Mouse (Mus musculus) ES-E14 (cell line): ENCODE results near the gene Gpr26. TPM values are rescaled to one million over a fixed set of nuclear protein-coding genes. Genes with fewer than 3 reads are reported as not detected.
A peak's percentile ranks its signal among the peaks of the same experiment; 100 is the strongest.

ENCODE experiments used
- DNase-seq: peaks from one replicate; pipeline ENCODE4 v3.0.0-alpha.2; 2013; ENCODE audit warnings: low read depth, low spot score
- H3K27ac ChIP-seq: 2 replicates; pipeline ENCODE4 v1.5.1; 2012; ENCODE audit warnings: low read depth, mild to moderate bottlenecking, low read length, moderate library complexity, mixed read lengths; ENCODE audit not compliant: poor library complexity, insufficient read depth, severe bottlenecking
- H3K36me3 ChIP-seq: 2 replicates; pipeline ENCODE4 v1.6.1; 2012; ENCODE audit warnings: mild to moderate bottlenecking, low read length, moderate library complexity, mixed read lengths; ENCODE audit not compliant: control insufficient read depth, poor library complexity, insufficient read depth, severe bottlenecking
- H3K4me1 ChIP-seq, 2 experiments: fragments of 150-350 bp in 1 of 2; sonication (generic) in 1 of 2; 2 replicates each; pipeline ENCODE4 v1.6.1; 2012; ENCODE audit warnings: low read length in 2 of 2, mild to moderate bottlenecking in 1 of 2, mixed read lengths in 1 of 2; ENCODE audit not compliant: control insufficient read depth in 2 of 2, insufficient read depth in 2 of 2, poor library complexity in 1 of 2
- H3K4me3 ChIP-seq, 2 experiments: fragments of 150-350 bp in 1 of 2; sonication (generic) in 1 of 2; 2 replicates each; pipeline ENCODE4 v1.5.1; 2012; ENCODE audit warnings: low read length in 2 of 2, low read depth in 1 of 2, mild to moderate bottlenecking in 1 of 2, mixed read lengths in 1 of 2; ENCODE audit not compliant: insufficient read depth in 1 of 2, poor library complexity in 1 of 2, severe bottlenecking in 1 of 2
- H3K9ac ChIP-seq: 2 replicates; pipeline ENCODE4 v1.6.1; 2012; ENCODE audit warnings: low read depth, mild to moderate bottlenecking, low read length, mixed read lengths; ENCODE audit not compliant: poor library complexity, insufficient read depth, severe bottlenecking
- H3K9me3 ChIP-seq: fragments of 150-350 bp; sonication (generic); 2 replicates; pipeline ENCODE4 v1.6.1; 2012; ENCODE audit warnings: low read depth, mild to moderate bottlenecking, low read length; ENCODE audit not compliant: control insufficient read depth, insufficient read depth
- CHD2 ChIP-seq: IDR thresholded peaks from 2 replicates; pipeline ENCODE4 v1.6.1; 2014; ENCODE audit warnings: mild to moderate bottlenecking, low read depth, low read length, inconsistent platforms
- HCFC1 ChIP-seq: IDR thresholded peaks from 2 replicates; pipeline ENCODE4 v1.6.1; 2012; ENCODE audit warnings: low read length, inconsistent platforms, borderline replicate concordance; ENCODE audit not compliant: insufficient read depth
- MAFK ChIP-seq: IDR thresholded peaks from 2 replicates; pipeline ENCODE4 v1.6.1; 2014; ENCODE audit warnings: mild to moderate bottlenecking, low read depth, low read length, inconsistent platforms; ENCODE audit not compliant: insufficient read depth
- ZC3H11A ChIP-seq: IDR thresholded peaks from 2 replicates; pipeline ENCODE4 v1.6.1; 2012; ENCODE audit warnings: low read depth, mild to moderate bottlenecking, inconsistent platforms, low read length, borderline replicate concordance
- ZNF384 ChIP-seq: IDR thresholded peaks from 2 replicates; pipeline ENCODE4 v1.6.1; 2012; ENCODE audit warnings: low read depth, low read length, inconsistent platforms
- in situ Hi-C, 2 experiments: fragments of 600-800 bp; cut with MboI; formaldehyde crosslinking; loops; one replicate each; pipeline ENCODE4 v1.15.1; 2025; ENCODE audit warnings: low sequenced_read_pairs in 2 of 2, inconsistent platforms in 1 of 2; ENCODE audit not compliant: unreplicated experiment in 2 of 2
- total RNA-seq: library from RNA; depleted of rRNA; stranded (reverse); fragments of 300-350 nt; gene quantifications from 2 replicates; pipeline ENCODE4 v1.2.3, GENCODE M21; 2012

The Gpr26 gene
- total RNA-seq, 1 experiment: 0.04 TPM

DNA sequence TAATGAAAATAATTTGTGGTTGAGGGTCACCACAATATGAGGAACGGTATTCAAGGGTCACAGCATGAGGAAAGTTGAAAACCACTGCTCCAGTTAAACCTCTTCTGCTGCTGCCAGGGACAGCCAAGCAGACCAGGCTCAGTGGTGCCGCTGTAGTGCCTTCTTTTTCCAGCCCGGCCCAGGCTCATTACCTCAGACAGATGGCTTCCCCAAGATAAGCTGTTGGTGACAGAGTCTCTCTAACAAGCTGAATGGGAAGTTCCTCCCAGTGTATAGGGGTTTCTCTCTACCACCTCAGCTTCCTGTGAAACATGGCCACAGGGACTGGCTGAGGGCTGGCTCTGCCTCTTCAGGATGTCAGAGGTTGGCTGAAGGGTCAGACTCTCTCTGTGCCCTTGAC lies 4.0 kb downstream of the Gpr26 start:
- no peaks in the 10 kb centered on the region for H3K36me3 ChIP-seq
- H3K4me3 ChIP-seq: no peak overlapping the region
- TF ChIP-seq ZC3H11A: no peak
- no peak for TF ChIP-seq HCFC1
- TF ChIP-seq ZNF384: no peak
- no peak for TF ChIP-seq CHD2
- no peak for TF ChIP-seq MAFK
- no peak overlapping the region for H3K9ac ChIP-seq
- no peaks in the 10 kb centered on the region for H3K9me3 ChIP-seq
- no peak for DNase-seq
- H3K4me1 ChIP-seq: no peaks in the 10 kb centered on the region; a peak in 1 of 4 replicates
- in situ Hi-C loops: no loop called here
- no peak overlapping the region for H3K27ac ChIP-seq

DNA sequence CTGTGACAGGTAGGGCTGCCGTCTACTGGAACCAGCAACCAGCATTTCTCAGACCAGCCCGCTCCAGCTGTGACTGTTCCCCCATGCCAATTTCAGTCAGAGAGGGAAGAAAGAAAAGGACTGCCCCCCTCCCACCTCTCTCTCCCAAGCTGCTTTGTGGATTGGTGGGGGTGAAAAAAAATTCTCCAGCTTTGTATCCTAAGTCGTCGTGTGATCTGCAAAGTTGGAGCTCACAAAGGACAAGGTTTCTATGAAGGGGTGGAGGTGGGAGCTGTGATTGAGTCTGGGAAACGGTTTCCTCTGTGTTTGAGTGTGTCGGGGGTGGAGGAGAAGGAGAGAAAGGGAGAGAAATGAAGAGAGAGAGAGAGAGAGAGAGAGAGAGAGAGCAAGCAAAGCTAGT lies 9.6 kb downstream of the Gpr26 start:
- H3K4me3 ChIP-seq: no peak overlapping the region
- H3K9me3 ChIP-seq: no peaks in the 10 kb centered on the region
- no peak overlapping the region for H3K9ac ChIP-seq
- DNase-seq: no peak
- no peaks in the 10 kb centered on the region for H3K36me3 ChIP-seq
- no peak for TF ChIP-seq CHD2
- H3K4me1 ChIP-seq: no peaks in the 10 kb centered on the region
- H3K27ac ChIP-seq: no peak overlapping the region
- in situ Hi-C loops: no loop called here

DNA sequence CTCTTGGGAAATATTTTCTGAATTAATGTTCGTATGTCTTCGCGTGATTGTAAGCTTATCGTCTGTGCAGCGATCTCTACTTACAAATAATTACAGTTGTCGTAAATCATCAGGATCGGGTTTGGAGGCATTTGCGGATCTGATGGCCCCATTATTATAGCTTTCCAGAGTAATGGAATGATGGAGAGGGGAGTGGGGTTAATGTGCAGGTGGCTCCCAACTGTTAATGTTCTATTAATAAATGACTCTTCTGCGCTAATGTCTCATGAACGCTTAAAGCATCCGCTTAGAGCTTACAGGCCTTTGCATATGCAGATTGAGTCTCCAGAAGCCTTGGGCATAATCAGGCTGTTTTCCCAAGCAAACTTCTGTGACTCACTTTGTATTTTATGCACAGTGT lies 12.3 kb downstream of the Gpr26 start:
- no peaks in the 10 kb centered on the region for H3K9me3 ChIP-seq
- in situ Hi-C loops: no loop called here
- no peaks in the 10 kb centered on the region for H3K36me3 ChIP-seq
- no peak for DNase-seq
- TF ChIP-seq ZNF384 (no peak), ZC3H11A (no peak), HCFC1 (no peak)
- no peak overlapping the region for H3K27ac ChIP-seq
- no peak overlapping the region for H3K9ac ChIP-seq
- H3K4me3 ChIP-seq: no peak overlapping the region
- no peaks in the 10 kb centered on the region for H3K4me1 ChIP-seq

DNA sequence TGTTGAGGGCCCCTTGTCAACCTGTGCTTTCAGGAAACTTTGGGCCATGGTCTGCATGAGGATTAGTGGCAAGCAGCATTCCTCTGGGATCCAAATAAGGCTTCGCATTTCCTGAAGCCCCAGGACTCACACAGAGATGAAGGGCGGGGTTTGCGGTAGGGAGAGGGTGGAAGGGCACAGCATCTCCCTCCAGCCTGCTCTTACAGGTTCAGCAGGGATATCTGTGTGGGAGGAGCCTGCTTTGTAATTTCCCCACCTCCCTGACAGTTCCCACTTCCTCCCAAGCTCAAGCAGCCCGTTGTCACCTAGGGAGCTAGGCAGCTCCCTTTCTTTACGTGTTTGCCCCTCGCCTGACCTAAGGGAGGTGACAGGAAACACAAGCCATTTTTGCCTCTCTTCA lies 22.8 kb downstream of the Gpr26 start:
- Histone ChIP-seq H3K27ac (no peak overlapping the region), H3K4me3 (no peak overlapping the region), H3K9me3 (no peaks in the 10 kb centered on the region), H3K36me3 (no peaks in the 10 kb centered on the region), H3K9ac (no peak overlapping the region), H3K4me1 (no peaks in the 10 kb centered on the region)
- TF ChIP-seq HCFC1 (no peak), MAFK (no peak), ZC3H11A (no peak), ZNF384 (no peak), CHD2 (no peak)
- DNase-seq: peak; percentile 36
- in situ Hi-C loops: no loop called here

- no peaks in the 10 kb centered on the region for H3K9me3 ChIP-seq
- H3K9ac ChIP-seq: no peak overlapping the region
- no peak overlapping the region for H3K4me3 ChIP-seq
- H3K27ac ChIP-seq: no peak overlapping the region
- H3K4me1 ChIP-seq: no peaks in the 10 kb centered on the region
- in situ Hi-C loops: no loop called here
- no peak for DNase-seq
- no peak for TF ChIP-seq ZNF384
- TF ChIP-seq ZC3H11A: no peak
- TF ChIP-seq MAFK: no peak
- no peak for TF ChIP-seq HCFC1
- no peak for TF ChIP-seq CHD2
- peaks cover 3% of the 10 kb centered on the region; the same call in 1 of the 2 replicates for H3K36me3 ChIP-seq
These were observed 26.0 kb downstream of the Gpr26 start for GRCm38 (mm10) chr7:131992226-131992625.
